Mouse (Mus musculus): ENCODE measurements at regions not wholly inside any gene's neighbourhood (a gene's known extent, or its start where the extent isn't known, plus 50 kb on each side); places are given as distances from the start of the nearest gene placed in this dataset.

- no peak for TF ChIP-seq EP300 (IDR thresholded peaks at IDR 0.05; ENCODE audit: low read depth)
- no peak for TF ChIP-seq CTCF (IDR thresholded peaks at IDR 0.05; ENCODE audit: low read depth)
These were observed 222.5 kb downstream of the 1700009N14Rik start for GRCm38 (mm10) chr4:39672609-39673008.
